Mouse (Mus musculus) intestine, postnatal 0 days (tissue): ENCODE measurements around the gene Cxcr6. TPM values are rescaled to one million over a fixed set of nuclear protein-coding genes. Genes with fewer than 3 reads are reported as not detected.

Source experiments
- ATAC-seq: fragments of 200-750 bp; cut with Nextera tagmentation; 2 replicates; pipeline ENCODE4 v1.8.0; 2017; ENCODE audit warnings: mild to moderate bottlenecking, moderate TSS enrichment, moderate library complexity
- H3K27ac ChIP-seq: fragments of 300-500 bp; sonication (generic); 2 replicates; pipeline ENCODE4 v1.5.1; 2014; ENCODE audit warnings: mild to moderate bottlenecking, low read depth, low read length, moderate library complexity
- H3K27me3 ChIP-seq: fragments of 300-500 bp; sonication (generic); replicated peaks from 2 replicates; pipeline ENCODE4 v1.6.1; 2014; ENCODE audit warnings: low read length, mixed read lengths; ENCODE audit not compliant: control insufficient read depth, insufficient read depth
- H3K36me3 ChIP-seq: fragments of 300-500 bp; sonication (generic); 2 replicates; pipeline ENCODE4 v1.6.1; 2014; ENCODE audit warnings: mild to moderate bottlenecking, moderate library complexity; ENCODE audit not compliant: control insufficient read depth, insufficient read depth
- H3K4me1 ChIP-seq: fragments of 300-500 bp; sonication (generic); replicated peaks from 2 replicates; pipeline ENCODE4 v1.6.1; 2014; ENCODE audit warnings: antibody characterized with exemption, low read length, mixed read lengths; ENCODE audit not compliant: control insufficient read depth, insufficient read depth
- H3K4me2 ChIP-seq: fragments of 300-500 bp; sonication (generic); replicated peaks from 2 replicates; pipeline ENCODE4 v1.6.1; 2014; ENCODE audit warnings: low read depth, mild to moderate bottlenecking, moderate library complexity
- H3K4me3 ChIP-seq: fragments of 300-500 bp; sonication (generic); 2 replicates; pipeline ENCODE4 v1.5.1; 2014; ENCODE audit warnings: low read depth, low read length
- H3K9ac ChIP-seq: fragments of 300-500 bp; sonication (generic); 2 replicates; pipeline ENCODE4 v1.6.1; 2014; ENCODE audit warnings: mild to moderate bottlenecking, low read depth, low read length
- H3K9me3 ChIP-seq: fragments of 300-500 bp; sonication (generic); 2 replicates; pipeline ENCODE4 v1.6.1; 2016; ENCODE audit warnings: mixed run types; ENCODE audit not compliant: control insufficient read depth
- CTCF ChIP-seq: sonication (generic); IDR thresholded peaks from 2 replicates; pipeline ENCODE4 v1.5.1; 2016; ENCODE audit warnings: low read depth, mild to moderate bottlenecking, control low read depth, antibody characterized with exemption, moderate library complexity
- WGBS: fragments of 180-500 bp; shearing (Covaris S2); extraction: QIAGEN DNeasy Blood & Tissue Kit; methylation state at CpG from one replicate; pipeline ENCODE4 v1.1.7; 2014; 5-methylcytosine and 5-hydroxymethylcytosine counted together
- polyA plus RNA-seq: library from polyadenylated mRNA; unstranded; fragments of >200 nt; fragmentation: Nextera tagmentation; extraction: Ambion mirVana; gene quantifications from 2 replicates; pipeline ENCODE4 v1.2.1, GENCODE M21; 2015

Gene Cxcr6
- polyA plus RNA-seq, 1 experiment from 2014 or later: 1.3 TPM

DNA sequence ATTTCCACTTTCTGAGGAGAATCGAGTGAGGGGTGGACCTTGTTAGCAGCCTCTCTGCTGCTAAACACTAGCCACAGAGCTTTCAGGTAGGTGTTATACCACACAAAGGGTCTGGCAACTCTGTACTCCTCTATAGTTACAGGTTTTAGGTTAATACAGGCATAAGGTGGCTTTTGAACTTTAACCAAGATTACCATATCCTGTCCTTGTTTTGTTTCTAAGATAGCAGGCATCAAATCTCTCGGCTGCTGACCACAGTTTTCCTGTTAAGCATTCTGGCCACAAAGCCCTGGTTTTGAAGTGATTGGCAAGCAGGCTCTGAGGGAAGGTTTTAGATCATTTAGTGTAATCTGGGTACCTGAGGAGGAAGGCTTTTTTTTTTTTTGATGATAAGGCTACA lies 8.1 kb downstream of the Cxcr6 start:
- Histone ChIP-seq H3K4me3 (no peak overlapping the region), H3K36me3 (peaks cover 84% of the 10 kb centered on the region), H3K27ac (no peak overlapping the region), H3K4me2 (no peak overlapping the region), H3K9ac (no peak overlapping the region), H3K4me1 (no peaks in the 10 kb centered on the region), H3K9me3 (no peaks in the 10 kb centered on the region), H3K27me3 (no peaks in the 10 kb centered on the region)
- no peak for TF ChIP-seq CTCF
- no peak for ATAC-seq
- 83% methylated on average over 2 of the region's 2 CpGs for WGBS

DNA sequence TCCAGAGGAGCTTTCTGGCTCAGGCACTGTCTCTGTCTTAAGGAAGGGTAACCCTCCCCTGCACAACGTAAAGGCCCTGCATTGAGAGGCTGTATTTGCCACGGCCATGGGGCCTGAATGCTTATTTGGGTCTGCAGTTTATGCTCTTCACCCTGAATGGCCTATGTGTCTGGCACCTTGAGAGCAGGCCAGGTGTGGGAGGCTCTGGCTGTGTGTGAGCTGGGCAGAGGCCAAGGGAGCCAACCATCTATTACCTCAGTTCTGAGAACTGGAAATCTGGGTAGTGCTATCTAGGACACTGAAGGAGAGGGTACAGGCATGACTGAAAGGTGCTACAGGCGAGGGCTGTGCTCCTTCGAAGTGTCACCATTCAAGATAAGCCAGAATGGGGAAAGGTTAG lies 8.5 kb downstream of the Cxcr6 start:
- ATAC-seq: no peak
- WGBS: 91% methylated on average over 4 of the region's 4 CpGs
- Histone ChIP-seq H3K36me3 (peaks cover 89% of the 10 kb centered on the region), H3K4me2 (no peak overlapping the region), H3K9me3 (no peaks in the 10 kb centered on the region), H3K27me3 (no peaks in the 10 kb centered on the region), H3K4me3 (no peak overlapping the region), H3K27ac (no peak overlapping the region), H3K4me1 (no peaks in the 10 kb centered on the region), H3K9ac (no peak overlapping the region)
- TF ChIP-seq CTCF: no peak

DNA sequence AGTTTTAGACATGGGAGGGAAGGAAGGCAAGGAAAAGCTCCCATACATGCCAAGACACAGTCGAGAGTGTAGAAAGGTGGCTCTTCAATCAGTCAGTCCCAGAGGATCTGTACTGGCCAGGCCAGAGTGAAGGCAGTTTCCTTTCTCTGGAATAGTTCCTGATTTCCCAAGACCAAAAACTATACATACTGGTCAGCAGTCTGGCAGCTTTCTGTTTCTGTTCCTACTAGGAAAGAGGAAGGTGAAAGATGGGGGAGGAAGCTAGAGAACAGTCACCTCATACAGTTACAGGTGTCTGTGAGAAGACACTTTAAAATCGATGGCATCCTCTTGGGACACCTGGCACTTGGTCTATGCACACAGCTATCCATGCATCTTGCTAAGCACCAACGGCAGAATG lies 9.2 kb downstream of the Cxcr6 start:
- Histone ChIP-seq H3K9ac (no peak overlapping the region), H3K4me1 (no peaks in the 10 kb centered on the region), H3K36me3 (peaks cover 88% of the 10 kb centered on the region), H3K27me3 (no peaks in the 10 kb centered on the region), H3K9me3 (no peaks in the 10 kb centered on the region), H3K27ac (no peak overlapping the region), H3K4me2 (no peak overlapping the region), H3K4me3 (no peak overlapping the region)
- TF ChIP-seq CTCF: no peak
- 85% methylated on average over 3 of the region's 3 CpGs for WGBS
- no peak for ATAC-seq

DNA sequence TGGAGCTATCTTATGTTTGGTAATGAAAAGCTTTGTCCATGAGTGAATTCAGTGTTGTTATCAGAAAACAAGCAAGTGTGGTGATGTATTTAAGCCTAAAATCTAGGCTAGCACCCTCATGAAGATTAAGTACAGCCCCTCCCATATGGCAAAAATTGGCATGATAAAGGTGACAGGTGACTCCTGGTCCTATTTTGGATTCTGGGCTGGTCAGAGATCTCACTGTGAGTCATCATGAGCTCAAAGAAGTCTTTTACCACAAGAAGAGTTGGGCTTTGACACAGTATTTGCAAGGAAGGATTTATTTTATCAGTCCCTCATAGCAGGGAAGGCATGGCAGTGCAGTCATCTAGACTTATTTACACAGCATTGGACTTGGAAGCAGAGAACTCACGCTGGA lies 9.7 kb downstream of the Cxcr6 start:
- Histone ChIP-seq H3K4me3 (no peak overlapping the region), H3K4me1 (no peaks in the 10 kb centered on the region), H3K36me3 (peaks cover 88% of the 10 kb centered on the region), H3K27ac (no peak overlapping the region), H3K4me2 (no peak overlapping the region), H3K27me3 (no peaks in the 10 kb centered on the region), H3K9me3 (no peaks in the 10 kb centered on the region), H3K9ac (no peak overlapping the region)
- no peak for ATAC-seq
- WGBS: 62% methylated on average over 1 of the region's 1 CpGs
- no peak for TF ChIP-seq CTCF

DNA sequence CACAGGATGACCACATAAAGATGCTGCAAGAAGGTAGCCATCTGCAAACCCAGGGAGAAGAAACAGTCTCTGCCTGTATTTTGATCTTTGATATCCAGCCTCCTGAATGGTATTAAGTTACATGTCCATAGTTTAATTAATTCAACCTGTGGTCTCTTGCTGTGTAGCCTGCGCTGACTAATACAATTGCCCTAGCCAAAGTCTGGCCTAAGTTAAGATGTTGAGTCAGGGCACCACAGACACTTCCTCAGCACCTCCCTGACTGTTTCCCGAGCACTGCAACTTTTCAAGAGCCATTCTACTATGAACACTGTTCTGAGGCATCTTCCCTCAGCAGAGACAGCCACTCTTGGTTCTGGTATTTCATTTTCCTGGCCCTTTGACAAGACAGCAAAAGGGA lies 12.3 kb downstream of the Cxcr6 start:
- Histone ChIP-seq H3K27ac (no peak overlapping the region), H3K4me3 (no peak overlapping the region), H3K27me3 (no peaks in the 10 kb centered on the region), H3K9me3 (no peaks in the 10 kb centered on the region), H3K4me2 (no peak overlapping the region), H3K36me3 (peaks cover 90% of the 10 kb centered on the region), H3K4me1 (no peaks in the 10 kb centered on the region), H3K9ac (no peak overlapping the region)
- ATAC-seq: no peak
- WGBS: 89% methylated on average over 2 of the region's 2 CpGs
- no peak for TF ChIP-seq CTCF

DNA sequence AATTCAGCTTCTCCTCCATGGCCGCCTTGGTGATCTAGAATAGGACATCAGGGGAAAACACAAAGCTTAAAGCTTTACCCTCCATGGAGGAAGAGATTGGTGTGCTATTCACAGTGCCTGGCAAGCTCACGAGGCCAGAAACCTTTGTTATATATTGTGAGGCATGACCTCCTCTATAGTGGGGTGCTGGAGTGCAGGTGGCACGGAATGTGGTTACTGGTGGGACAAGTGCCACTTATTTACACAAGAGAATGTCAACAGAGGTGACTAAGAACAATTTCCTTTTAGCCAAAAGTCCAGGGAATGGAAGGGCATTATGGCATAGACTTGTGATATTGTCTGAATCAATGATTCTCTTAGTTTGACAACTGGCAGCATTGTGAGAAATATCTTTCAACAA lies 20.4 kb downstream of the Cxcr6 start:
- H3K27ac ChIP-seq: no peak overlapping the region
- no peaks in the 10 kb centered on the region for H3K9me3 ChIP-seq
- WGBS: 73% methylated on average over 3 of the region's 3 CpGs
- no peaks in the 10 kb centered on the region for H3K27me3 ChIP-seq
- no peak for ATAC-seq
- H3K4me2 ChIP-seq: no peak overlapping the region
- no peak for TF ChIP-seq CTCF
- H3K9ac ChIP-seq: no peak overlapping the region
- no peaks in the 10 kb centered on the region for H3K4me1 ChIP-seq
- H3K4me3 ChIP-seq: no peak overlapping the region
- peaks cover 95% of the 10 kb centered on the region for H3K36me3 ChIP-seq

DNA sequence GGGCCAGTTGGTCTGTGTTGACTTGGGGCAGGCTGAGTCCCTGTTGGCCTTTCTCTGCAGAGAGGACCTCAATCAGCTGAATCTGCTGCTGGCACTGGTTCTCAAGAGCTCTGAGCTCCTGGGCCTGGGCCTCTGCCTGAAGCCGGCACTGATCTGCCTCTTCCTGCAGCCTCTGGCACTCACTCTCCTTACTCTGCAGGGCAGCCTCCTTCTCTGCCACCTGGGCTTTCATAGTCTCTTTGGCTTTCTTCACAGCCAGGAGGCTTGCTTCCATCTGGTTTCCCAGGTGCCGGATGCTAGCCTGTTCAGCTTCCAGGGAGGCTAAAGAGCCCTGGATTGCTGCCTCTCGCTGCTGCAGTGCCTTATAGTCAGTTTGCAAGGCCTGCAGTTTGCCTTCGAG lies 22.6 kb downstream of the Cxcr6 start:
- no peak for ATAC-seq

More for the DNA sequence above, 22.6 kb downstream of the Cxcr6 start:
- H3K27ac ChIP-seq: no peak overlapping the region
- no peak overlapping the region for H3K4me2 ChIP-seq
- no peaks in the 10 kb centered on the region for H3K9me3 ChIP-seq
- H3K4me1 ChIP-seq: no peaks in the 10 kb centered on the region
- peaks cover 75% of the 10 kb centered on the region for H3K36me3 ChIP-seq
- WGBS: 89% methylated on average over 4 of the region's 4 CpGs
- H3K4me3 ChIP-seq: no peak overlapping the region
- no peak for TF ChIP-seq CTCF
- no peak overlapping the region for H3K9ac ChIP-seq
- H3K27me3 ChIP-seq: no peaks in the 10 kb centered on the region
